Mouse (Mus musculus): ENCODE data around the gene Tmem209. TPM values are rescaled to one million over a fixed set of nuclear protein-coding genes. Genes with fewer than 3 reads are reported as not detected.

Tmem209 gene
- total and polyA plus RNA-seq, 3 experiments, result 26.1 to 93.4 (median 35.9) TPM

DNA sequence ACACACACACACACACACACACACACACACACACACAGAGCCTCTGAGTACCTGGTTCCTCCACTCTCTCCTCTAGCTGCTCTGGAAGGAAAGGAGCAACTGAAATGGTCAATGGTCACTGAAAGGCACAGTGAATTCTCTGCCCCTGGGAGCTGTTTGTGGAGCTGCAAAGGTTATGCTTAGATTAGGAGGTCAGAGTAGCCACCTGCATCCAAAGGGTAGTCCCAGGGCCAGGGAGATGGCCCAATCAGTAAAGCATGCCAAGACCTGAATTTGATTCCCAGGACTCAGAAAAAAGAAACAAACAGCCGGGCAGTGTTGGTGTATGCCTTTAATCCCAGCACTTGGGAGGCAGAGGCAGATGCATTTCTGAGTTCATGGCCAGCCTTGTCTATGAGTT, 41.5 kb downstream of the Tmem209 start:
- TF ChIP-seq MXI1 (IDR thresholded peaks at IDR 0.05; ENCODE audit: low read depth, low read length), result no peak
- no peak for TF ChIP-seq TCF12 (IDR thresholded peaks at IDR 0.05; ENCODE audit: low read depth, low read length)
- 0 out of 2 replicates have a peak, but pooled peaks have one; percentile 7 for TF ChIP-seq SIN3A (IDR thresholded peaks at IDR 0.05; ENCODE audit: low read length)
- no peak for TF ChIP-seq E2F4 (IDR thresholded peaks at IDR 0.05; ENCODE audit: borderline replicate concordance, low read depth, low read length)
- DNase-seq (ENCODE audit: low read depth, low spot score), result no peak
- H3K36me3 ChIP-seq (ENCODE audit: control insufficient read depth in 1 of 2, insufficient read depth in 2 of 2, low read length in 2 of 2), result peaks cover 0 to 8% of the 10 kb centered on the region in 2 experiments; a peak in 2 of 4 replicates
- H3K9me3 ChIP-seq (replicated peaks; ENCODE audit: insufficient read depth, low read length), result no peaks in the 10 kb centered on the region
- H3K4me1 ChIP-seq (ENCODE audit: control insufficient read depth in 1 of 2, insufficient read depth in 2 of 2, low read length in 2 of 2), result peaks cover 6 to 11% of the 10 kb centered on the region in 2 experiments
- H3K4me3 ChIP-seq (ENCODE audit: control insufficient read depth in 1 of 2, insufficient read depth in 1 of 2, low read depth in 2 of 2, low read length in 2 of 2), result peak overlapping the region; percentile 11 to 54; a peak in 2 of 4 replicates
- no peaks in the 10 kb centered on the region for H3K27me3 ChIP-seq (ENCODE audit: control insufficient read depth in 1 of 2, insufficient read depth in 2 of 2, low read length in 2 of 2)
- H3K27ac ChIP-seq (ENCODE audit: control insufficient read depth, low read depth, low read length), result no peak overlapping the region
- H3K79me2 ChIP-seq (ENCODE audit: control insufficient read depth, insufficient read depth, low read length, poor library complexity), result no peaks in the 10 kb centered on the region
- H3K9ac ChIP-seq (ENCODE audit: control insufficient read depth, low read depth, low read length, poor library complexity, severe bottlenecking), result no peak overlapping the region

GRCm38 (mm10) chr6:30465586-30465985, 44.0 kb downstream of the Tmem209 start:
- H3K4me3 ChIP-seq (ENCODE audit: control insufficient read depth in 1 of 2, insufficient read depth in 1 of 2, low read depth in 2 of 2, low read length in 2 of 2), result no peak overlapping the region
- H3K9me3 ChIP-seq (replicated peaks; ENCODE audit: insufficient read depth, low read length), result no peaks in the 10 kb centered on the region
- H3K9ac ChIP-seq (ENCODE audit: control insufficient read depth, low read depth, low read length, poor library complexity, severe bottlenecking), result no peak overlapping the region
- peaks cover 7 to 24% of the 10 kb centered on the region in 2 experiments for H3K4me1 ChIP-seq (ENCODE audit: control insufficient read depth in 1 of 2, insufficient read depth in 2 of 2, low read length in 2 of 2)
- H3K36me3 ChIP-seq (ENCODE audit: control insufficient read depth in 1 of 2, insufficient read depth in 2 of 2, low read length in 2 of 2), result peaks cover 0 to 11% of the 10 kb centered on the region in 2 experiments; a peak in 2 of 4 replicates
- no peak for TF ChIP-seq ZNF384 (IDR thresholded peaks at IDR 0.05; ENCODE audit: low read depth, low read length)
- TF ChIP-seq SIN3A (IDR thresholded peaks at IDR 0.05; ENCODE audit: low read length), result no peak
- TF ChIP-seq MAX (IDR thresholded peaks at IDR 0.05; ENCODE audit: low read length), result no peak
- no peak for TF ChIP-seq MAZ (IDR thresholded peaks at IDR 0.05; ENCODE audit: low read depth, low read length)
- TF ChIP-seq HCFC1 (IDR thresholded peaks at IDR 0.05; ENCODE audit: low read depth, low read length), result no peak
- TF ChIP-seq TCF12 (IDR thresholded peaks at IDR 0.05; ENCODE audit: low read depth, low read length), result no peak
- H3K27ac ChIP-seq (ENCODE audit: control insufficient read depth, low read depth, low read length), result no peak overlapping the region
- no peaks in the 10 kb centered on the region for H3K27me3 ChIP-seq (ENCODE audit: control insufficient read depth in 1 of 2, insufficient read depth in 2 of 2, low read length in 2 of 2)
- no peaks in the 10 kb centered on the region for H3K79me2 ChIP-seq (ENCODE audit: control insufficient read depth, insufficient read depth, low read length, poor library complexity)
- DNase-seq (ENCODE audit: low read depth, low spot score), result no peak

DNA sequence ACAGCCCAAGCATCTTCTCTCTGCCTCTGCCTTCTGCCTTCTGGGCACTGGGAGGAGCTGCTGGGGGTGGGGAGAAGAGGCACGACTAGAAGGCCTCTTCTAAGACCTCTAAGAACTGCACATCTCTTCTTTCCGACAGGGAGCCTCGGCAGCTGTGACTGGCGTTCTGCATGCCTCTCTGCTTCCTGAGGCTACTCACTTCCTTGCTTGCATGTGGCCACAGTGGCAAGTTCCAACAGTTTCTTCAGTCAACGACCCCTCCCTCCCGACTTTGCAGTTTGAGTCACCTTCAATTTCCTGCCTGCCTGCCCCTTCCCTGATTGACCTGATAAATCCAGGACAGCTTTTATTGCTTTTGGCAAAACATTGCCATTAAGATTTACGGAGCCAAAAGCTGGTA, 46.8 kb downstream of the Tmem209 start:
- no peak overlapping the region for H3K9ac ChIP-seq (ENCODE audit: control insufficient read depth, low read depth, low read length, poor library complexity, severe bottlenecking)
- DNase-seq (ENCODE audit: low read depth, low spot score), result peak; percentile 48
- H3K4me3 ChIP-seq (ENCODE audit: control insufficient read depth in 1 of 2, insufficient read depth in 1 of 2, low read depth in 2 of 2, low read length in 2 of 2), result peak overlapping the region in 1 of 2 experiments; percentile 15; a peak in 2 of 4 replicates

More for the DNA sequence above, 46.8 kb downstream of the Tmem209 start:
- H3K4me1 ChIP-seq (ENCODE audit: control insufficient read depth in 1 of 2, insufficient read depth in 2 of 2, low read length in 2 of 2), result peaks cover 7 to 24% of the 10 kb centered on the region in 2 experiments
- TF ChIP-seq ZMIZ1 (IDR thresholded peaks at IDR 0.05; ENCODE audit: low read depth, low read length) (no peak), POLR2AphosphoS2 (IDR thresholded peaks at IDR 0.05; ENCODE audit: low read length) (no peak), MAZ (IDR thresholded peaks at IDR 0.05; ENCODE audit: low read depth, low read length) (no peak), USF2 (IDR thresholded peaks at IDR 0.05; ENCODE audit: borderline replicate concordance in 1 of 2, insufficient read depth in 1 of 2, low read depth in 1 of 2, low read length in 2 of 2) (no peak), CTCF (IDR thresholded peaks at IDR 0.05 in 2 of 3, conservative IDR thresholded peaks at IDR 0.05 in 1 of 3; ENCODE audit: control insufficient read depth in 1 of 3, insufficient read depth in 1 of 3, low read depth in 2 of 3, low read length in 3 of 3, poor library complexity in 1 of 3, severe bottlenecking in 1 of 3) (no peak), ELF1 (IDR thresholded peaks at IDR 0.05; ENCODE audit: low read depth, low read length) (no peak), USF1 (IDR thresholded peaks at IDR 0.05; ENCODE audit: low read depth, low read length) (no peak), MAFK (IDR thresholded peaks at IDR 0.05; ENCODE audit: borderline replicate concordance, low read depth, low read length) (no peak), POLR2AphosphoS5 (IDR thresholded peaks at IDR 0.05; ENCODE audit: borderline replicate concordance, low read depth, low read length) (no peak), RAD21 (IDR thresholded peaks at IDR 0.05; ENCODE audit: low read depth, low read length) (no peak; the same call in none of the 2 replicates), TBP (IDR thresholded peaks at IDR 0.05; ENCODE audit: low read depth, low read length) (no peak)
- no peaks in the 10 kb centered on the region for H3K79me2 ChIP-seq (ENCODE audit: control insufficient read depth, insufficient read depth, low read length, poor library complexity)
- H3K27me3 ChIP-seq (ENCODE audit: control insufficient read depth in 1 of 2, insufficient read depth in 2 of 2, low read length in 2 of 2), result no peaks in the 10 kb centered on the region
- H3K9me3 ChIP-seq (replicated peaks; ENCODE audit: insufficient read depth, low read length), result no peaks in the 10 kb centered on the region
- no peak overlapping the region for H3K27ac ChIP-seq (ENCODE audit: control insufficient read depth, low read depth, low read length)
- peaks cover 0 to 11% of the 10 kb centered on the region in 2 experiments; a peak in 2 of 4 replicates for H3K36me3 ChIP-seq (ENCODE audit: control insufficient read depth in 1 of 2, insufficient read depth in 2 of 2, low read length in 2 of 2)
